Mouse (Mus musculus) myocyte (in vitro differentiated cells): ENCODE data around the gene Endog.

ENCODE experiments used
- POLR2A ChIP-seq: IDR thresholded peaks from one replicate; pipeline ENCODE4 v1.6.1; 2011; ENCODE audit warnings: low read depth, mild to moderate bottlenecking, control low read depth, moderate library complexity; ENCODE audit not compliant: insufficient read length
- POLR2AphosphoS2 ChIP-seq: IDR thresholded peaks from one replicate; pipeline ENCODE4 v1.6.1; 2011; ENCODE audit warnings: low read depth, control low read depth; ENCODE audit not compliant: insufficient read length

GRCm38 (mm10) chr2:30161809-30162208, 9.5 kb upstream of the Endog start:
- TF ChIP-seq POLR2A (no peak), POLR2AphosphoS2 (no peak)
